Mouse (Mus musculus) brain, embryonic 18.5 days (tissue): ENCODE measurements at regions not wholly inside any gene's neighbourhood (a gene's known extent, or its start where the extent isn't known, plus 50 kb on each side); places are given as distances from the start of the nearest gene placed in this dataset.

Experiments used
- DNase-seq: peaks from one replicate; pipeline ENCODE4 v3.0.0-alpha.2; 2012; ENCODE audit warnings: low read depth, low spot score

GRCm38 (mm10) chr1:72108678-72109077 lies 103.4 kb downstream of the Mreg start:
- DNase-seq: no peak

GRCm38 (mm10) chr1:72107125-72107524 lies 105.0 kb downstream of the Mreg start:
- DNase-seq: no peak

DNA sequence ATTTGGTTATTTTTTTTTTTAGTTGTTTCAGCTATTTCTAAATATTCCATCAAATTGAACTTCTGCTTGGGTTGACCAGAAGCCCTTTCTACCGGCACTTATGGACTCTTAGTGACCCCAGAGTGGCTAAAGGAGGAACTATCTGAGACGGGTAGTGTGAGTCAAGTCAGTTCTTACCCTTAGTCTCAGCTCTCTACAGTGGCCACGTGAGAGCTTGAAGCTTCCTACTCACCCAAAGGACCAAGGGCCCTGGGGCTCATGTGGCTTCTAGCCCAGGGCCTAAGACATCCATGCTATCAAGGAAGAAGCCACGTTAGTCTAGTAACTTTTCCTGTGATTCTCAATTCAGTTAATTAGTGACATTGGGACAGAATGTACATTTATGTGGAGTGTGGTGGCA lies 105.5 kb downstream of the Mreg start:
- no peak for DNase-seq

GRCm38 (mm10) chr1:72105435-72106057 lies 106.6 kb downstream of the Mreg start:
- no peak for DNase-seq

DNA sequence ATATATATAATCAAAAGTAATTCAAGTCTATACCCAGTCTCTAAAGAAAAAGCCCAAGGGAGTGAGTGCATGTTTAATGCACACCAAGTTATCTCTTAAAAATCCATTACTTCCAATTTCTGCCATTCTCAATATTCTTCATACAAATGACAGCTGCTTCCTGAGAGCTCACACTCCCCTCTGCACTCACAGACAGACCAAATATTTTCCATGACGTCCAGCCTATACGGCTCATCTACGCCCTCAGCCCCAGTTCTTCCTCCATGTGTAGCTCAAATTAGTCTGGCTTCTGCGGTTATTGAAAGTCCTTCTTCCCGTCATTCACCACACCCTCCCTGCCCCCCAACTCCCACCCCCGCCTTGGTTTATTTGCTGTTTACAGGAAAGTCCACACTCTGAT lies 108.1 kb downstream of the Mreg start:
- DNase-seq: no peak

- no peak for DNase-seq
Observed at GRCm38 (mm10) chr1:72103387-72103786, 108.7 kb downstream of the Mreg start.

DNA sequence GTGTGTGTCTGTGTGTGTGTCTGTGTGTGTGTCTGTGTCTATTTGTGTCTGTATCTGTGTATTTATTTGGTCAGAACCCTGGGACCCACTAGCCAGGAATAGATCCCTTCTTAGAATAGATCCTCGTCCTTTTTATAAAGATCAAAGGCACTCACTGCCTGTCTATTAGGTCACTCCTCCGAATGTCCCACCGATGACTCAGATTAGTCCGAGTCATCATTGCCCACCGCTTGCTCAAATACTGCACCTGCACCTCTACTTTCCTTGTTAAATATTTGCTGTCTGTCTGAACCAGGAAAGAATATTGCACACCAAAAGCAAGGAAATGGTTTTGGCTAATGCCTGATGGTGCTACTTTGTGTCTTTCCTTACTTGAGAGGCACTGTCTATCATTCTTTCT lies 112.7 kb downstream of the Mreg start:
- no peak for DNase-seq

GRCm38 (mm10) chr1:72091344-72091743 lies 120.8 kb downstream of the Mreg start:
- DNase-seq: no peak

- DNase-seq: no peak
Observed at GRCm38 (mm10) chr1:72085661-72086060, 126.4 kb downstream of the Mreg start.

DNA sequence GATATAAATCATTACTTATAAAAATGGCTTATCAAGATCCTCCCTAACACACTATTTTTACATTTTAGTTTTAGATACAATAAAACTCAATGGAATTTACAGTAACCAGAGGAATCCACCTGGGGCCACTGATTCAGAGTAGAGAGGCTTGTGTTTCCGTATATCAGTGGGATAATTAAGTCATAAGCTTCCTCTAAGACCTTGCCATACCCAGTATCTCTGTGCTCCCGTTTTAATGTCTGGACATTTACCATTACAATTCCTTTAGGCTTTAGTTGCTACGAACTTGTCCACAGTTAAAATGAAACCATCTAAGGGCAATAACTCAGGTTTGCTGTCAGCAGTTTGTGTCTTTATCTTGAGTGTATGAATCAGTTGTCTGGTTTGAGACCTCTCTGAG lies 127.9 kb downstream of the Mreg start:
- DNase-seq: no peak

GRCm38 (mm10) chr1:72082366-72082765 lies 129.7 kb downstream of the Mreg start:
- no peak for DNase-seq

DNA sequence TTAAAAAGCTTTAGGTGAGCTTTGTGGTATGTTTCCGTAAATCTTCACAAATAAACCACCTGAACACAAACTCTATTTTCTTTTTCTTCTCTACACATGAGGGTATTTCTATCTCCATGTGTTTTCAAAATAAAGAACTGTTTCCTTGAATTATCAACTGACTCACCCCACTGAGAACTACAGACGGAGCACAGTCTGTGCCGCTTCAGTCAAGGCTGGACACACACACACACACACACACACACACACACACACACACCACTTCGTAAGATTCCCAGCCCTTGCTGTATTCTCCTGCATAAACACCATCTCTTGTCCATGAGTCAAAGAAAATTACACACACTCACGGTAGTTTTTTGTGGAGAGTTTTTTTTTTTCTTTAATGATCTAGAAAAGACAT lies 130.3 kb downstream of the Mreg start:
- DNase-seq: no peak

DNA sequence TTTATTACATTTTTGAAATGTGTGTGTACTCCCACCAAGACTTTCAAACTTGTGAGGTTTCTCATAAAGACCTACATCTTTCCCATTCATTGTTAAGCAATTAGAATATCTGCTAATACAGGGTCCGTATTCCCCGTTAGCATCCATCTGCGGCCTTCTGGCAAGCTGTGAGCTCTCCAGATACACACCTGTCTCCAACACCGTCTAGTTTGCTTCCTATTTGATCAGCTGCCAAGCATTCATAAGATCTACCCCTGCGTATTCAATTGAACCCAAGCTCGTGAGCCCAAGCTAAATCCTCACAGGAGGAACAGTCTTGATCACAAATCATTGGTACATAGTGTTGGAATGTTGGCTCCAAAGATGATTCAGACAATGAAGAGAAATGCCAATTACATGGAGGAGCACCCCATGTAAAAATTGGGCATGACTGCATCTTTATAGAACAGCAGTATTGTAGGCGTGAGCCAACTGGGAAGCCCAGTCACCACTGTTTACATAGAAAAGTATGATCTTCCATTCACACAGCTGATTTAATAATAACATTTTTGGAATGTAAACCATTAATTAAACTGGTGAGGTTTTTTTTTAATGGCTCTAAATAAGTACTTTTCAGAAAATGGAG lies 133.1 kb downstream of the Mreg start:
- no peak for DNase-seq

- no peak for DNase-seq
Observed at GRCm38 (mm10) chr1:72076341-72076740, 135.8 kb downstream of the Mreg start.

- DNase-seq: no peak
Observed at GRCm38 (mm10) chr1:72075464-72075863, 136.6 kb downstream of the Mreg start.

GRCm38 (mm10) chr1:72073245-72073644 lies 138.9 kb downstream of the Mreg start:
- DNase-seq: no peak

GRCm38 (mm10) chr1:72070489-72070888 lies 141.6 kb downstream of the Mreg start:
- no peak for DNase-seq

GRCm38 (mm10) chr1:72069056-72069455 lies 143.1 kb downstream of the Mreg start:
- no peak for DNase-seq

DNA sequence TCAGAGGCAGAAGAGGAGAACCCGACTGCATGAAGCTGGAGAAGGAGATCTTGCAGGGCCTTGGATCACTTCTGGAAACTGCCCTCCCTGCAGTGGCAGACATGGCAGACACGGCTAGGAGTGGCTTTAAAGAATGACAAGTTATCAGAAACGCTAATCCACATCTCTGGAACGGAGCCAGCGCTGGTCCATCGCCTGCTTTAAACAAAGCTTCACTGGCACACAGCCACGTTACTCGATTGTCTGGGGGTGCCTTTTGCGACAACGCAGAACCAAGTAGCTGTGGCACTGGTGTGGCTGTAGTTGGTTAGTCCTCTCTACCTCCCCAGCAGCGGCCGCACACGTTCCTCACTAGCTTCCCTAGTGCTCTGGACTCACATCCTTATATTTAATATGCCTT lies 147.0 kb downstream of the Mreg start:
- no peak for DNase-seq

DNA sequence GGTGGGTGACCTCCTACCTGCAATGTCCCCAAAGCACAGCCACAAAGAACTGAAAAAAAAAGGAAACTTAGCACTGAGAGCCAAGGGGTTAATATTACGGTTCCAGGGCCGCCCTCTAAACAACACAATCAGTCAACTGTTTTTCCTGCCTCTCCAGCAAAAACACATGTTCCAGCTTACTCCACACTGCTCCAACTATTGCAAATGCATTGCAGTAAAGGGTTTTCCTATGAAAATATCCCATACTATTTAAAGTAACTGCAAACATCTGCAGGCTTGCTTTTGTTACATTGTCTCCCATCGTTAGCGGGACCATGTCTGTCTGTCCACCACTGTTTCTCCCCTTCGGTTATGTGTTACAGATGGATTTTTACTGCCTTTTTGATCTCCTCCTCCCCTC lies 151.7 kb downstream of the Mreg start:
- no peak for DNase-seq

DNA sequence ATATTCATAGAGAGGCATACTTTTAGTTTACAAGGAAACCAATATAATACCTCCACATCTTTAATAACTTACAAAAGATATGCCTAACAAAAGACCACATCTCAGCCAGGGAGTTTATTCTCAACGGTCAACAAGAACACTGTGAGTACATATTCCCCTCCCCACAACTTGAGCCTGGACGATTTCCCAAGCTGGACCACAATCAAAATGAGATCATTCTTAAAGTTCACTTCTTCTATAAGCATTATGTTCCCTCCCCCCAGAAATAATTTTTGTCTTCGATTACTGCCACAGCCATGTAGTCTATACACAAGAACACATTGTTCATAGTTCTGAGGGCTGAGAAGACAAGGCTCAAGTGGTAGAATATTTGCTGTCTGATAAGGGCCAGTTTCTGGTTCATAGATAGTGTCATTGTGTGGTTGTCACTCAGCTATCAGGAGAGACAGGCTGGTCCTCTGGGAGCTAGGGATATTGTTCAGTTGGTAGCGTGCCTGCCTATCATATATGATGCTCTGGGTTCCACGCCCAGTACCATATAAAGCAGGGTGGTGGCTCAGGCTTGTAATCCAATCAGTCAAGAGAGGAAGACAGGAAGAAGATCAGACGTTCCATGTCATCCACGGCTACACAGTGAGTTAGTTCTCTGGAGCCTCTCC lies 153.9 kb downstream of the Mreg start:
- DNase-seq: no peak

DNA sequence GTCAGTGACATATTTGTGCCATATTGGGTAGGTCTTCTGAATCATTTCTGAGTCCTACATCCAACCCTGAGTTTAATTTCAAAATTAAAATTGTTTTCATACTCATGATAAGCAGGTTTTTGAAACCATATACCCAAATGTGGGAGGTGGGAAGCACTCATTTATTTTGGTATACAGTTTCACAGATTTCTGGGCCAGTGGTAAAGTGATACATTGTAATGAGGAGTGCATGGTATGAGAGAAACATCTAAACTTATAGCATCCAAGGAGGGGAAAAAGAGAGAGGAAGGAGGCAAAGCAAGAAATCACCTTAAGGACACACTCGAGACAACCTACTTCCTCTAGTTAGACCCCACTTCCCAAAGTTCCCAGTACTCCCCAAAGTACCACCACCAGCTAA lies 157.6 kb downstream of the Mreg start:
- DNase-seq: no peak

- no peak for DNase-seq
Observed at GRCm38 (mm10) chr1:72050858-72051257, 161.2 kb downstream of the Mreg start.
